Mouse (Mus musculus) cerebellum, adult 9-10 months (tissue): ENCODE data around the gene Hsd3b7.
"Not testable (repeated sequence)": the region's sequence is repeated elsewhere in the genome, so short reads cannot be mapped to it uniquely, and the experiment has no call there.

Experiments
- DNase-seq: peaks from one replicate; pipeline ENCODE4 v3.0.0; 2022

Gene Hsd3b7

DNA sequence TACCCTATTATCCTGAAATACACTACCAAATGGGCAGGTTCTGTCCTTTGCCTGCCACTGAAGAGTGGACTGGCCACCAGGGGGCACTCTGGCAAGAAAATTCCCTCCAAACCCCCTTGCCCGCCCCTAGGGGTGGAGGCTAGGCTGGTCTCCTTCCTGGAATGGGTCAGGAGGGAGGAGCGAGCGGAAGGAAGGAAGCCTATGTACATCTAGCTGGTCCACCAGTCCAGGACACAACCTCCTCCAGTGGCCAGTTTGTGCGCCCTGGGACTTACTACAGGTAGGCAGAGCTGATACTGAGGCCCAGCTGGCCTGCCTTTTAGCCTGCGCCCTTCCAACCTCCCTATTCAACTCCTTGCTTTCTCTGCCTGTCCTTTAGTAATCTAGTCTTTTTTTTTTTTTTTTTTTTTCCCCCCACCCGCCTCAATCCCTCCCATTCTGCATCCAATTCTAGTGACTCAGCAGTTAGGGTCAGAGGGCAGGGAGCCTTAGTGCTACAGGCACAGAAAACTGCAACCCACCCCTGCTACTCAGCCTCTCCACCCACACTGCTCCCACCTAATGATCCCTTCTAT, at the start of gene Hsd3b7:
Gene Hsd3b7 (plus strand): TSS at position 170 of the 575 bp plus-strand sequence.
- peak; percentile 89 for DNase-seq

GRCm38 (mm10) chr7:127751619-127752018, 48.8 kb upstream of the Hsd3b7 start:
- no peak for DNase-seq

DNA sequence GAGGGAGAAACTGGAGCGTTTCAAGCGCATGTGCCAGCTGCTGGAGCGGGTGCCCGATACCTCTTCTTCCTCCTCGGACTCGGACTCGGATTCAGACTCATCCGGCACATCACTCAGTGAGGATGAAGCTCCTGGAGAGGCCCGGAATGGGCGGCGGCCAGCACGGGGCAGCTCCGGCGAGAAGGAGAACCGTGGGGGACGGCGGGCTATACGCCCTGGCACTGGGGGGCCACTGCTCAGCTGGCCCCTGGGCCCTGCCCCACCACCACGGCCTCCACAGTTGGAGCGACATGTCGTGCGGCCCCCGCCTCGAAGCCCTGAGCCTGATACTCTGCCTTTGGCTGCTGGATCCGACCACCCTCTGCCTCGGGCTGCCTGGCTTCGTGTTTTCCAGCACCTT, 48.3 kb upstream of the Hsd3b7 start:
- no peak for DNase-seq

DNA sequence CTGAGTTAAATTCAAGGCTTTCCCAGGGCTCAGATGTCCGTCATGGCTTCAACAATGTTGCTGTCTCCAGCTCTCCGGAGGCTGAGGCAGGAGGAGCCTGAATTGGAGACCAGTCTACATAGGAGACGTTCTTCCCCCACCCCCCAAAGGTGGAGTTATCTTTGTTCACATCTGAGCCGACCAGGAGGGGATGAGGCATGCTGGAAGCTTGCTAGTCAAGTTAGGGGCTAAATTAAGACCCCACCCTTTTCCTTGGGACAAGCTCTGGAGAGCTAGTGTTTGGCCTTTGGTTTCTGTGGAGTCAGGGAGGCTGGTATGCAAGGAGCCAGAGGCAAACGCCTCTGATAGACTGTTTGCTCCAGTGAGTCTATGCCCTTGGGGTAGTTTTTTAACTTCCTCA, 47.2 kb upstream of the Hsd3b7 start:
- DNase-seq, result no peak

DNA sequence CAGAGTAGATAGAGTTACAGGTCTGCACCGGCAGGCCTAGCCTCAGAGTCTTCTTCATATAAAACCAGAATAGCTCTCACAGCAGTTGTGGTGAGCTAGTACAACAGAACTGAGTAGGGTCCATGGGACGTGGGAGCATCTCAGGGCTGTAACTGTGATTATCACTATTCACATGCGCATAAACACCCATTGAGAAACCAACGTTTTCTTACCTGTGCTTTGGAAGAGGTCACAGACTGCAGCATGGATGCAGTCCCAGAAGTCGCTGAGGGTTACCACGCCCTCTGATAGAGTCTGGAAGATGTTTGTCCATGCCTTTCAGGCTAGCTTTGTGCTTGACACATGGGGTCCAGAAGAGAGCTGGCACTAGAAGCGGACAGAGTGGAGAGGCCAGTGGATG, 46.7 kb upstream of the Hsd3b7 start:
- no peak for DNase-seq

- DNase-seq, result no peak
Observed at GRCm38 (mm10) chr7:127759716-127760115, 40.7 kb upstream of the Hsd3b7 start.

DNA sequence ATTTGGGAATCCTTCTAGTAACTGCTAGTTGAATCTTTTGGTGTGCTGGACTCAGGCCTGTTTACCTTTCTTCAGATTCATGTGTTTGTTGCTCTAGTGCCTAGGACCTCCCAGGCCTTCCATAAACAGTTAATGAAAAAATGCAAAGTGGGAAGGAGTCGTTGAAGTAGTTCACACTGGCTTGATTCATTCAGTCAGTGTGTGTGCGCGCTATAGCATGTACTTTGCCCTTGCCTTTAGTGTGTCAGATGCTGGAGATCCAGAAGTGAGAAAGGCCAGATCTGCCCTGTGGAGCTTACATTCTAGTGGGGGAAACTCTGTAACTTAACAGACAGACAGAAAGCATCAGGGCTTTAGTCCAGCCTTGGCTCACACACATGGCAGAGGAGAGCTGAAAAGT, 39.9 kb upstream of the Hsd3b7 start:
- no peak for DNase-seq

GRCm38 (mm10) chr7:127761026-127761425, 39.4 kb upstream of the Hsd3b7 start:
- DNase-seq, result peak; percentile 80

- DNase-seq, result no peak
Observed at GRCm38 (mm10) chr7:127763642-127764041, 36.8 kb upstream of the Hsd3b7 start.

DNA sequence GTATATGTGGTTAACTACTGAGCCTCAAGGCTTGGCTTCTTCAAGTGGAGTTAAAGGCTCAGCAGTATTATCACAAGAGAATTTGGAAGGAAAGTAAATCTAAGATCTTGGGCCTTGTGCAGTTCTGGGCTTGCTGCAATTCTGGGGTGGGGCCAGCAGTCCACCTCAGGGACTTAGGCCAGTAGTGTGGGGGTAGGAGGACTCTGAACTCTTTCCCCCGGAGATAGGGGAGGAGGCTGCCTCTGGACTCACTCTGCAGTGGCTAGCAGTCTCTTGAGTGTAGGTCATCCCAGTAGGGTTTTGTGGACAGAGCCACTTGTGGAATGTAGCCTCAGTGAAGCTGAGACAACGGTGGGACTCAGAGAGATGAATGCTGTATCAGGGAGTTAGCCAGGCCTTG, 34.6 kb upstream of the Hsd3b7 start:
- no peak for DNase-seq

- DNase-seq, result no peak
Observed at GRCm38 (mm10) chr7:127766851-127767609, 33.4 kb upstream of the Hsd3b7 start.

- peak; percentile 65 for DNase-seq
Observed at GRCm38 (mm10) chr7:127767671-127768345, 32.6 kb upstream of the Hsd3b7 start.

DNA sequence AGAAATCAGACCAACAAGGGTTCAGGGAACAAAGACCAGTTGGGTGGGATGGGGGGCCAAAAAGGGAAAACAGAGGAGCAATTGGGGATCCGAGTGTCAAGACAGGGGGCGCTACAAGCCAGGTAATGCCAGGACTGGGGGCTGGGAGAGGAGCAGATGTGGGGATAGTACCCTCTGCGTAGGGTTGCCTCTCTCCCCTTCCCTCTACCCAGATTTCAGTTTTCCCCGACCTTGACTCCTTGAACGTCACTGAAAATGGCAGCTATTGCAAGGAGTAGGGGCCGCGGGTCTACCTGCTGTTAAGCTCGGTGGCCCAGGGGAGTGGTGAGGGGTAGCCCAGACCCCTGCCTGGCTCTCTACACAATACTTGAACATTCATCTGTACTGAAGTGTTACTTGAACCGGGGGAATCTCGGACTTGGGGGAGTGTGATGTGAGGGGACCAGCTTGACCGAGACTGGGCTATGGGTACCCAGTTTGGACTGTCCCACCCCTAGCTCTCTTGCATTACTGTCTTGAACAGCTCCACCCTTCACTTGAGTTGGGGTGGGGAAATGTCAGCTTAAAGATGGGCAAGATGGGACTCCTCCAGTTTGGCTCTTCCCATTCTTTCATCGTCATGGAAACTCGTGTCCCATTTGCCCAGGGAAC, 31.9 kb upstream of the Hsd3b7 start:
- peak; percentile 63 for DNase-seq

- DNase-seq, result peak; percentile 95
Observed at GRCm38 (mm10) chr7:127768997-127769593, 31.3 kb upstream of the Hsd3b7 start.

DNA sequence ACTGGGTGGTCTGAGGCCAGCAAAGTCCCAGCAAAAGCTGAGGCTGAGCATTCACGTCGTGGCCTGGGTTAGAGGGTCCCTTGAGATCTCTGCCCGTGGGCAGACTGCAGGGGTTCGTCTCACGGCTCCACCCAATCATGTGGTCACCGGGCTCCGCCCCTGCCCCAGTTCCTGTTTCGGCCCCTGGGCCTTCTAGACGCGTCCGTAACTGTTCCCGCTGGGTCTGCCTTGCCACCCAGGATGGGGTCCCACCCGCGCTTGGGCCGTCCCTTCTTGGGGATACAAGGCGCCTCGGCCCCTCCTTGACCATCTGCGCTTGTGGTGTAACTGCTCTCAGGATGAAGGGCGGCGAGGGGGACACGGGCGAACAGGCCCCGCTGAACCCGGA, 30.8 kb upstream of the Hsd3b7 start, which contains the start of gene Orai3:
Gene Orai3 (plus strand): TSS at position 165 of the 388 bp plus-strand sequence.
- peak; percentile 82 for DNase-seq

- DNase-seq, result no peak
Observed at GRCm38 (mm10) chr7:127770039-127770905, 30.1 kb upstream of the Hsd3b7 start.

GRCm38 (mm10) chr7:127771262-127771661, 29.1 kb upstream of the Hsd3b7 start:
- no peak for DNase-seq

- no peak for DNase-seq
Observed at GRCm38 (mm10) chr7:127772080-127772479, 28.3 kb upstream of the Hsd3b7 start.

- DNase-seq, result no peak
Observed at GRCm38 (mm10) chr7:127772557-127772956, 27.8 kb upstream of the Hsd3b7 start.

- peak; percentile 87 for DNase-seq
Observed at GRCm38 (mm10) chr7:127773664-127774384, 26.6 kb upstream of the Hsd3b7 start.

DNA sequence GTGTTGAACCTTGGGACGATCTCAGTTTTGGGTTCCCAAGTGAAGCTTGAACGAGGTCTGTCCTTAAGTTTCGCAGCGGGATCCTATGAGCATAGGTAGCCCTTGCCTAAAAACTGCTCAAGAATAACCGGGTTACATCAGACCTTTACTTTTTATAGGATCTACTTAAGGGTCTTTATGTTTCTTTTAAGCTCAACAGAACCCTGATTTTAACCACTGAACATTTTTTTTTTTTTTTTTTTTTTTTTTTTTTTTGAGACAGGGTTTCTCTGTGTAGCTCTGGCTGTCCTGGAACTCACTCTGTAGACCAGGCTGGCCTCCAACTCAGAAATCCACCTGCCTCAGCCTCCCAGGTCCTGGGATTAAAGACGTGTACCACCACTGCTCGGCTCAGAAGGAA, 24.6 kb upstream of the Hsd3b7 start:
- not testable (repeated sequence) for DNase-seq
